Mouse (Mus musculus) liver, postnatal 0 days (tissue): ENCODE data around the gene Fcer1g.

Experiments
- CTCF ChIP-seq: sonication (generic); IDR thresholded peaks from 2 replicates; pipeline ENCODE4 v1.5.1; 2016; ENCODE audit warnings: antibody characterized with exemption, low read depth
- EP300 ChIP-seq: IDR thresholded peaks from 2 replicates; pipeline ENCODE4 v1.6.1; 2016; ENCODE audit warnings: antibody characterized with exemption, low read depth, mild to moderate bottlenecking

GRCm38 (mm10) chr1:171251594-171252324 lies 17.6 kb upstream of the Fcer1g start:
- TF ChIP-seq CTCF (no peak), EP300 (no peak)
